Mouse (Mus musculus) cerebellum, adult 2 months (tissue): ENCODE measurements around the gene Prkcq. TPM values are rescaled to one million over a fixed set of nuclear protein-coding genes. Genes with fewer than 3 reads are reported as not detected.

Experiments used
- DNase-seq, 2 experiments: peaks; one replicate each; pipeline ENCODE4 v3.0.0; 2021
- H3K27ac ChIP-seq: fragments of 200-500 bp; 2 replicates; pipeline ENCODE4 v1.5.1; 2012; ENCODE audit warnings: low read length, control low read depth, inconsistent platforms; ENCODE audit not compliant: insufficient read depth
- H3K27me3 ChIP-seq: fragments of 200-500 bp; 2 replicates; pipeline ENCODE4 v1.6.1; 2012; ENCODE audit warnings: inconsistent platforms, mild to moderate bottlenecking, low read length, moderate library complexity; ENCODE audit not compliant: control insufficient read depth, insufficient read depth
- H3K4me1 ChIP-seq: fragments of 200-500 bp; 2 replicates; pipeline ENCODE4 v1.6.1; 2011; ENCODE audit warnings: low read length; ENCODE audit not compliant: control insufficient read depth, insufficient read depth
- H3K4me3 ChIP-seq: fragments of 200-500 bp; replicated peaks from 2 replicates; pipeline ENCODE3; 2011; ENCODE audit warnings: mild to moderate bottlenecking, low read depth, low read length, control low read depth; ENCODE audit not compliant: insufficient read depth
- CTCF ChIP-seq: fragments of 200-500 bp; IDR thresholded peaks from 2 replicates; pipeline ENCODE4 v1.5.1; 2011; ENCODE audit warnings: low read depth, mild to moderate bottlenecking, control low read depth, low read length, moderate library complexity, borderline replicate concordance; ENCODE audit not compliant: insufficient read depth
- POLR2A ChIP-seq: fragments of 200-500 bp; IDR thresholded peaks from 2 replicates; pipeline ENCODE4 v1.6.1; 2011; ENCODE audit warnings: low read length, control low read depth, borderline replicate concordance; ENCODE audit not compliant: insufficient read depth
- WGBS: fragments of 180-500 bp; shearing (Covaris S2); methylation state at CpG from one replicate; pipeline ENCODE4 v1.1.7; 2018; 5-methylcytosine and 5-hydroxymethylcytosine counted together
- polyA plus RNA-seq: library from polyadenylated mRNA; depleted of rRNA; stranded (reverse); fragments of >200 nt; gene quantifications from 2 replicates; pipeline ENCODE4 v1.2.3, GENCODE M21; 2012

Gene Prkcq
- polyA plus RNA-seq, 1 experiment: 10.0 TPM

DNA sequence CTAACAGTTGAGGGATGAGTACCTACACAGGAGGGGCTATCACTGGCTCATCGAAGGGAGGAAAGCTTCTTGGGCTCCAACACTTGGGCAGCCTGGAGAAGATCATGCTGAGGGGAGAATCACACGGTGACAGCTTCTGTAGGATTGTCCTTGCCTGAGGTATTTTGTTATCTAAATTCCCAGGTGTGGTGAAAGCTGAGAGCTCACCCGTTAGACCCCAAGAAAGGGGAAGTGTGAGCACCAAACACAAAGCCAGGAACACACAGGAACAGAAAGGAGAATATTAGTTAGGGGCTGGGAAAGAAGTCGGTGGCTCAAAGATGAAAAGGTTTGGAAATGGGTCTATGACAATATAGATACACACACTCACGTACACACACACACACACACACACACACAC is 27.7 kb downstream of the Prkcq start:
- TF ChIP-seq POLR2A: no peak
- TF ChIP-seq CTCF: no peak
- 88% methylated on average over 5 of the region's 5 CpGs for WGBS
- Histone ChIP-seq H3K27ac (no peak overlapping the region), H3K4me1 (no peaks in the 10 kb centered on the region), H3K4me3 (no peak overlapping the region), H3K27me3 (no peaks in the 10 kb centered on the region)
- no peak for DNase-seq

- no peak for DNase-seq
- Histone ChIP-seq H3K27ac (no peak overlapping the region), H3K4me3 (no peak overlapping the region), H3K4me1 (no peaks in the 10 kb centered on the region), H3K27me3 (no peaks in the 10 kb centered on the region)
- 84% methylated on average over 11 of the region's 11 CpGs for WGBS
- no peak for TF ChIP-seq POLR2A
- no peak for TF ChIP-seq CTCF
Measured at GRCm38 (mm10) chr2:11202841-11203240, 30.9 kb downstream of the Prkcq start.

- 83% methylated on average over 5 of the region's 5 CpGs for WGBS
- no peak for TF ChIP-seq CTCF
- no peak for TF ChIP-seq POLR2A
Measured at GRCm38 (mm10) chr2:11203261-11203660, 31.4 kb downstream of the Prkcq start.

GRCm38 (mm10) chr2:11204232-11204631 is 32.3 kb downstream of the Prkcq start:
- no peak for DNase-seq
- Histone ChIP-seq H3K4me3 (no peak overlapping the region), H3K27ac (no peak overlapping the region), H3K4me1 (no peaks in the 10 kb centered on the region), H3K27me3 (no peaks in the 10 kb centered on the region)
- WGBS: 52% methylated on average over 5 of the region's 5 CpGs
- TF ChIP-seq CTCF: no peak
- TF ChIP-seq POLR2A: no peak

More at GRCm38 (mm10) chr2:11203261-11203660, 31.4 kb downstream of the Prkcq start:
- Histone ChIP-seq H3K27ac (no peak overlapping the region), H3K4me1 (no peaks in the 10 kb centered on the region), H3K4me3 (no peak overlapping the region), H3K27me3 (no peaks in the 10 kb centered on the region)
- DNase-seq: no peak

DNA sequence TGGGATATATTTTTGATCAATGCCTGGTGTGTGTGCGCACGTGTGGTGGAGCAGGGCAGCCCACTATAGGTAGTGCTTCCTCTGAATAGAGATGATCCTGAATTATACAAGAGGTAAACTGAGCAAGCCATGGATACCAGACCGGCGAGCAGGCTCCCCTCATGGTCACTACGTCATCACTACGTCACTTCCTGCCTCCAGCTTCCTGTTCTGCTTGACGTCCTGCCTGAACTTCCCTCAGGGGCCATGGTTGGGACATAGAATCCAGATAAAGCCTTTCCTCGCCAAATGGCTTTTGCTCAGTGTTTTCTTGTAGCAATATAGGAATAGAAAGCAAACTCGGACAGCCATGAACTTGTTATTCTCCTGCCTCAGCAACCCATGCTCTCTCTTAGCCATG is 33.1 kb downstream of the Prkcq start:
- TF ChIP-seq CTCF (no peak), POLR2A (no peak)
- Histone ChIP-seq H3K4me1 (no peaks in the 10 kb centered on the region), H3K4me3 (no peak overlapping the region), H3K27ac (no peak overlapping the region), H3K27me3 (no peaks in the 10 kb centered on the region)
- DNase-seq: no peak
- 95% methylated on average over 9 of the region's 9 CpGs for WGBS

- H3K4me1 ChIP-seq: no peaks in the 10 kb centered on the region
- TF ChIP-seq CTCF (no peak), POLR2A (no peak)
- H3K27me3 ChIP-seq: no peaks in the 10 kb centered on the region
- DNase-seq: no peak
- 94% methylated on average over 6 of the region's 6 CpGs for WGBS
- no peak overlapping the region for H3K4me3 ChIP-seq
- H3K27ac ChIP-seq: no peak overlapping the region
Measured at GRCm38 (mm10) chr2:11205720-11206119, 33.8 kb downstream of the Prkcq start.

GRCm38 (mm10) chr2:11208263-11208662 is 36.4 kb downstream of the Prkcq start:
- 88% methylated on average over 9 of the region's 9 CpGs for WGBS

DNA sequence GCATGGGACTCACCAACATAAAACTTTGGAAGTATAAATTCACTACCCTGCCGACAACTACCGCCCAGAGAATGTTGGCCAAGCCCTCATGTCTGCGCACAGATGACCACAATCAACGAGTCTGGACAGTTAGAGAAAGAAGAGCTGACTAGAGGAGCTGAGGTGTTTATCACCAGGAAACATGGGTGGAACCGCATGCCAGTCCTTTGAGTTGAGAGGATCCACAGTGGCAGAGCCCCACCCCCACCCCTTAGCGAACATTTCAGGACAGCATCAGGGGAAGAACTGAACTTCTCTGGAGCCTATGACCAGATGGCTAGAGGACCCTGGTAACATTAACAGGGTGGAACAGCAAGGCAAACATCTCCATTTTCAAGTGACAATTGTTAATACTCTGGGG is 37.4 kb downstream of the Prkcq start:
- 85% methylated on average over 6 of the region's 6 CpGs for WGBS

More at GRCm38 (mm10) chr2:11208263-11208662, 36.4 kb downstream of the Prkcq start:
- no peak overlapping the region for H3K27ac ChIP-seq
- no peak overlapping the region for H3K4me3 ChIP-seq
- H3K4me1 ChIP-seq: no peaks in the 10 kb centered on the region
- H3K27me3 ChIP-seq: no peaks in the 10 kb centered on the region
- TF ChIP-seq CTCF (no peak), POLR2A (no peak)
- DNase-seq: no peak

More for the DNA sequence above, 37.4 kb downstream of the Prkcq start:
- DNase-seq: no peak
- no peaks in the 10 kb centered on the region for H3K4me1 ChIP-seq
- no peaks in the 10 kb centered on the region for H3K27me3 ChIP-seq
- no peak overlapping the region for H3K4me3 ChIP-seq
- no peak overlapping the region for H3K27ac ChIP-seq
- no peak for TF ChIP-seq POLR2A
- TF ChIP-seq CTCF: no peak
